Mouse (Mus musculus): ENCODE measurements around the gene Cnot2. TPM values are rescaled to one million over a fixed set of nuclear protein-coding genes. Genes with fewer than 3 reads are reported as not detected.

The Cnot2 gene
- polyA plus RNA-seq, 1 experiment from 2014 or later = 73.4 TPM

DNA sequence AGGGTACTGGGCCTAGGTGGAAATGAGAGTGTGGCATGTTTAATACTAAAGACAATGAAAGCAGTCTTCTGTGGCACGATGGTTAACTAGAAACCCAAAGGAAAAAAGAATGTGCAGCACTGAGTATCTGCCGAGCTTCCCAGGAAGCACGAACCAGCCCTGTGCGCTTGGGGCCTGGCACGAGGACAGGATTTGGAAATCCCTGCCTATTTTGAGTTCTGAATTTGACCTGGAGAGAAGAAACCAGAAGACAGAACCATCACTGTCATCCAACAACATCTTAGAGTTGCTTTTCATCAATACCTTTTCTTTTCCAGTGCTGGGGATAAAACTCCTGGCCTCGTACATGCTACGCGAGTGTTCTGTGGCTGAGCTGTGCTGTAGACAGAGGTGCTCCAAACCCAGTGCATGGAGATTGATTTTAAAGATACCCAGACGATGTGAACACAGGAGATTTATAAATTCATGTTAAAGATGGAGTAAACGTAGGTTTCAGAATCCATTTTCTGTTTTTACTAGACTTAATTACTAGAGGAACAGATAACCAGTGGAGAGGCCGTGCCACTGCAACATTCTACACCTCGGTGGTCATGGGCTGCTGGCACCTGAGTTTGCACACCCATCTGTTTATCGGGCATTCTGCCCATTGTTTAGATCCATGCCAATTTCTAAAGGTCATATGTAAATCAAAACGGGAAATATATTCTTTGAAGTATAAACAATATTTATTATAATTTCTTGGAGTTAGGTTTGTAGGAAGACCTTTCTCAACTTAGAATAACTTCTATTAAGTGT lies 17.9 kb upstream of the Cnot2 start:
- no peaks in the 10 kb centered on the region for H3K9me3 ChIP-seq (replicated peaks; ENCODE audit: low read length)
- TF ChIP-seq CTCF (IDR thresholded peaks at IDR 0.05; ENCODE audit: low read depth) = no peak
- no peak for DNase-seq (ENCODE audit: low spot score)
- no peak overlapping the region for H3K27ac ChIP-seq
- no peak overlapping the region for H3K4me3 ChIP-seq (replicated peaks; ENCODE audit: low read depth, low read length)
- H3K4me1 ChIP-seq (replicated peaks; ENCODE audit: insufficient read depth, low read length) = no peaks in the 10 kb centered on the region
- no peak for ATAC-seq (replicated peaks; ENCODE audit: low FRiP score, low read depth)
- WGBS = 87% methylated on average over 14 of the region's 14 CpGs
- H3K9ac ChIP-seq (ENCODE audit: low read depth, low read length) = no peak overlapping the region
- H3K4me2 ChIP-seq (ENCODE audit: low read length) = no peak overlapping the region
- H3K27me3 ChIP-seq (ENCODE audit: insufficient read depth, low read length) = no peaks in the 10 kb centered on the region
- H3K36me3 ChIP-seq (ENCODE audit: insufficient read depth, low read length) = no peaks in the 10 kb centered on the region

DNA sequence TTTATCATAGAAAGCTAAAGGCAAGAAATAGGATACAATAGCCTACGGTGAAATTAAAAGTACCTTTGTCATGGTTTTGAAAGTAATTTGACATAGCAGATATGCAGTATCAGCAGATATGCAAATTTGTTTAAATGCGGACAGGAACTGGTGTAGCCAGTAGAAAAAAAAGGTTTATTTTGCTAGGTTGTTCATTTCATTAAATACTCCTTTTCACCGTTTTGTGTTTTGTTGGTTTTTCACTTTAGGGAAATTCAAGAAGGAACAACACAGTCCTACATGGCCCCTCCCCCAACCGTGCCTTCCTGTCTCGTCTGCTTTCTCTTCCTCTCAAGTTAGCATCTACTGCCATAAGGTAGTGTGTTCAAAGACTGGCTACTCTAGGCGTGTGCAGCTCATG lies 1.4 kb upstream of the Cnot2 start:
- WGBS = 16% methylated on average over 6 of the region's 6 CpGs
- no peak for TF ChIP-seq CTCF (IDR thresholded peaks at IDR 0.05; ENCODE audit: low read depth)
- Histone ChIP-seq H3K9me3 (replicated peaks; ENCODE audit: low read length) (no peaks in the 10 kb centered on the region), H3K4me3 (replicated peaks; ENCODE audit: low read depth, low read length) (peak overlapping the region; percentile 90), H3K27me3 (ENCODE audit: insufficient read depth, low read length) (no peaks in the 10 kb centered on the region), H3K36me3 (ENCODE audit: insufficient read depth, low read length) (no peaks in the 10 kb centered on the region), H3K27ac (no peak overlapping the region), H3K4me2 (ENCODE audit: low read length) (peak overlapping the region; percentile 57), H3K9ac (ENCODE audit: low read depth, low read length) (no peak overlapping the region), H3K4me1 (replicated peaks; ENCODE audit: insufficient read depth, low read length) (no peaks in the 10 kb centered on the region)
- ATAC-seq (replicated peaks; ENCODE audit: low FRiP score, low read depth) = no peak
- peak; percentile 25 for DNase-seq (ENCODE audit: low spot score)

DNA sequence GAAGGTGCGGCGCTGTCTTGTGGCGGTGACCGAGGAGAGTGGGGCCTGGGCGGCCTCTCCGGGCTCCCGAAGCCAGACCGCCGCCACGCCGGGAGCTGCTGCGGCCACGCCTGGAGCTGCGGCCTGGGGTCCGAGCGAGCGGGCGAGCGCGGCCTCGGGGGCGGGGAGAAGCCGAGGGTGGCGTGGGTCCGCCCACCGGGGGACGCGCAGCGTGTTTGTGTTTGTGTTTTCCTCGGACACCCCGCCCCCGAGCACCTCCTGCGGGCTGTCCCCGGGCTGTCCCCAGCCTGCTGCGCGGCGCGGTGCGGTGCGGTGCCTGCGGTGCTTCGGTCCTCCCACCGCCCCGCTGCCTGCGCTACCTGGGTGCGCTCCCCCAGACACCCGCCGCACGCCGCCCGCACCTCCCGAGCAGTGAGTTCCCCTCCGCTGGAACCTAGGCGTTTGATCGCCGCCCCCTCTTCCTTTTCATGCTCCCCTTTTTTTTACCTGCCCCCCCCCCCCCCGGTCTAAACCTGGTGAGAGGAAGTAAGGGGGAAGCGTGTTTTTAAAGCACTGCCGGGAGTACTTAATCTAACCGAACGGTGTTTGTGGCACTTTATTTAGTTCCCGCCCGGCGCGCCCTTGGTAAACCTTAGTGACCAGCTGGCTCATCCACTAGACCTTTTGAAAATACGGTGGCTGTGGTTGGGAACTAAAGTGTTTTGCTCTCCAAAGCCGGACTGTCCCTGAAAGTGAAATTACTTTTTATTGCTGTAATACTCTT lies 589 bp upstream of the Cnot2 start:
- Histone ChIP-seq H3K9ac (ENCODE audit: low read depth, low read length) (peak overlapping the region; percentile 96), H3K9me3 (replicated peaks; ENCODE audit: low read length) (no peaks in the 10 kb centered on the region), H3K27me3 (ENCODE audit: insufficient read depth, low read length) (no peaks in the 10 kb centered on the region), H3K27ac (peak overlapping the region; percentile 99), H3K36me3 (ENCODE audit: insufficient read depth, low read length) (no peaks in the 10 kb centered on the region), H3K4me2 (ENCODE audit: low read length) (peak overlapping the region; percentile 57), H3K4me3 (replicated peaks; ENCODE audit: low read depth, low read length) (peak overlapping the region; percentile 90), H3K4me1 (replicated peaks; ENCODE audit: insufficient read depth, low read length) (no peaks in the 10 kb centered on the region)
- DNase-seq (ENCODE audit: low spot score) (peak; percentile 66), ATAC-seq (replicated peaks; ENCODE audit: low FRiP score, low read depth) (peak; percentile 85)
- under 1% methylated on average over 51 of the region's 67 CpGs for WGBS
- TF ChIP-seq CTCF (IDR thresholded peaks at IDR 0.05; ENCODE audit: low read depth) = 0 out of 2 replicates have a peak, but pooled peaks have one; percentile 5

DNA sequence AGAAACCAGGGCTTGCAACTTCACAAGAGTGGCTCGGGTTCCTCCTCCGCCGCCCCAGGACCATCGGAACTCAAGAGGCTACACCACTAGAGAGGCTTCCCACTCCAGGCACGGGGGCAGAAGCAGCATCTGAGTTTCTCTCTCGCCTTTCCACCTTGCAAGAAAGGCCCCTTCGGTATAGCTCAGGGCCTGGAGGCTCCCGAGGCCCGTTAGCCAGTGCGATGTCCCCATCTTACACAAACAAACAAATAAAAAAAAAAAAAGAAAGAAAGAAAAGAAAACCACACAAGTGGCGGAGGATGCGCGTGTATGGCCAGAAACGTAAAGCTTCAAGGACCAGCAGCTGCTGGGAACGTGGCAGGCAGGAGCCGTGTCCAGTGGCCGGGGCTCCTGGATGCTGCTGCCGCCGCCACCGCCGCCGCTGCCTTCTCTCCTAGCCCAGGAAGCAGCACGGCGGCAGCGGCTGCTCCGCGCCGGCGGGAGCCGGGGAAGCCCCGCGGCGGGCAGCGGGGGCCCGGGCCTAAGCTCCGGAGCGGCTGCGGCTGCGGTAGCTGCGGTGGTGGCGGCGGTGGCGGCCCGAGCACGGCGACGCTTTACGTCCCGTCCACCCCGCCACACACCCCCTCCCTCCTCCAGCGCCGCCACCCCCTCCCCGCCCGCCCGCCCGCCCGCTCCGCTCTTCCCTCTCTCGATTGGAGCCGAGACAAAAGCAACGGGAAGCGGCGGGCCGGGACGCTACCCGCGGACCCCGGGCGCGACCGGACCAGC lies 536 bp downstream of the Cnot2 start:
- peak overlapping the region; percentile 96 for H3K9ac ChIP-seq (ENCODE audit: low read depth, low read length)
- TF ChIP-seq CTCF (IDR thresholded peaks at IDR 0.05; ENCODE audit: low read depth) = no peak
- DNase-seq (ENCODE audit: low spot score) (peak; percentile 59), ATAC-seq (replicated peaks; ENCODE audit: low FRiP score, low read depth) (peak; percentile 79)
- H3K27me3 ChIP-seq (ENCODE audit: insufficient read depth, low read length) = no peaks in the 10 kb centered on the region
- H3K27ac ChIP-seq = peak overlapping the region; percentile 99
- H3K4me1 ChIP-seq (replicated peaks; ENCODE audit: insufficient read depth, low read length) = no peaks in the 10 kb centered on the region
- H3K4me3 ChIP-seq (replicated peaks; ENCODE audit: low read depth, low read length) = peak overlapping the region; percentile 90
- WGBS = under 1% methylated on average over 35 of the region's 71 CpGs
- no peaks in the 10 kb centered on the region for H3K9me3 ChIP-seq (replicated peaks; ENCODE audit: low read length)
- peak overlapping the region; percentile 57 for H3K4me2 ChIP-seq (ENCODE audit: low read length)
- no peaks in the 10 kb centered on the region for H3K36me3 ChIP-seq (ENCODE audit: insufficient read depth, low read length)

DNA sequence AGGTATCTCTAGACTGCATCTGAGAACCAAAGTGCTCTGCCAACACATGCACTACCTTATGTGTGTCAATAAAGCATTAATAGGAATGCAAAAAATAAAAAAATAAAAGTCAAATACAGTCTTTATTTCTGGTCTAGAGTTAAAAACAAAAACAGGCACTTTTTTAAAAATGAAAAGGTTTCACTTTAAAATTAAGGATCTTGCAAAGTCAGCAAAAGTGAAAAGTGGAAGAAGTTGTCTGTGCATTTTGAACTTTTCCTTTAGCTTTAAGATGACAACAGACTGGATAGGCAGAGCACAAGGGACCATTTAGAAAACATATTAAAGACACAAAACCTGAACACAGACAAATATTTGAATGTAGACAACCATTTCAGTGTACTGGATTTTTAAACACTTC lies 1.8 kb downstream of the Cnot2 start:
- Histone ChIP-seq H3K27ac (no peak overlapping the region), H3K4me3 (replicated peaks; ENCODE audit: low read depth, low read length) (0 out of 2 replicates have a peak overlapping the region, but pooled peaks have one; percentile 90), H3K4me1 (replicated peaks; ENCODE audit: insufficient read depth, low read length) (no peaks in the 10 kb centered on the region), H3K36me3 (ENCODE audit: insufficient read depth, low read length) (no peaks in the 10 kb centered on the region), H3K27me3 (ENCODE audit: insufficient read depth, low read length) (no peaks in the 10 kb centered on the region), H3K9ac (ENCODE audit: low read depth, low read length) (no peak overlapping the region), H3K4me2 (ENCODE audit: low read length) (peak overlapping the region; percentile 57), H3K9me3 (replicated peaks; ENCODE audit: low read length) (no peaks in the 10 kb centered on the region)
- no peak for TF ChIP-seq CTCF (IDR thresholded peaks at IDR 0.05; ENCODE audit: low read depth)
- DNase-seq (ENCODE audit: low spot score) (no peak), ATAC-seq (replicated peaks; ENCODE audit: low FRiP score, low read depth) (no peak)

DNA sequence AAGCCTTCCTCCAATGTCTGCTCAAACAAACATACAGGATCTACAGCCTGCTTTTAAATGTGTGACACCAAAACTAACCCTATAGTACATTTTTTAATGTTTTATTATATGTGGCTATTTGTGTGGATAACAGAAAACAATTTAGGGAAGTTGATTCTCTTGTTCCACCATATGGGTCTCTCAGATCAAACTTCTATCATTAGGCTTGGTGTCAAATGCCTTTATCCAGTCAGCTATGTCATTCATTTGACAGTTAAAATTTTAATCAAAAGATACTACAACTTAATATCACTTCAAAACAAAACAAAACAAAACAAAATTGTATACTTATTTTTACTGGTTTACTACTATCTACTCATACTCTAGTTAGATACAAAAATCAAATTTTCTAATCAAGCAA lies 2.9 kb downstream of the Cnot2 start:
- no peak for ATAC-seq (replicated peaks; ENCODE audit: low FRiP score, low read depth)
- H3K4me1 ChIP-seq (replicated peaks; ENCODE audit: insufficient read depth, low read length) = no peaks in the 10 kb centered on the region
- no peaks in the 10 kb centered on the region for H3K9me3 ChIP-seq (replicated peaks; ENCODE audit: low read length)
- no peaks in the 10 kb centered on the region for H3K27me3 ChIP-seq (ENCODE audit: insufficient read depth, low read length)
- no peaks in the 10 kb centered on the region for H3K36me3 ChIP-seq (ENCODE audit: insufficient read depth, low read length)
- H3K4me2 ChIP-seq (ENCODE audit: low read length) = no peak overlapping the region
- TF ChIP-seq CTCF (IDR thresholded peaks at IDR 0.05; ENCODE audit: low read depth) = no peak
- H3K27ac ChIP-seq = no peak overlapping the region
- H3K9ac ChIP-seq (ENCODE audit: low read depth, low read length) = no peak overlapping the region
- no peak overlapping the region for H3K4me3 ChIP-seq (replicated peaks; ENCODE audit: low read depth, low read length)
- no peak for DNase-seq (ENCODE audit: low spot score)

Measured in kidney, postnatal 0 days (tissue).